Mouse (Mus musculus) heart, postnatal 14 days (tissue): ENCODE measurements around the gene Slc15a1. TPM values are rescaled to one million over a fixed set of nuclear protein-coding genes. Genes with fewer than 3 reads are reported as not detected.
"Not testable (repeated sequence)": the region's sequence is repeated elsewhere in the genome, so short reads cannot be mapped to it uniquely, and the experiment has no call there.

ENCODE experiments used
- DNase-seq, 2 experiments: peaks; one replicate each; pipeline ENCODE4 v3.0.0; 2021 to 2022
- intact Hi-C: fragments of 180-260 bp; cut with DNase I; formaldehyde crosslinking; loops from one replicate; pipeline ENCODE4 v1.15.1; 2025
- total RNA-seq, 2 experiments: library from RNA; stranded (reverse); gene quantifications; 2 replicates each; pipeline ENCODE4 v1.2.3; 2021

Slc15a1 gene
- total RNA-seq, 2 experiments from 2014 or later: not detected

DNA sequence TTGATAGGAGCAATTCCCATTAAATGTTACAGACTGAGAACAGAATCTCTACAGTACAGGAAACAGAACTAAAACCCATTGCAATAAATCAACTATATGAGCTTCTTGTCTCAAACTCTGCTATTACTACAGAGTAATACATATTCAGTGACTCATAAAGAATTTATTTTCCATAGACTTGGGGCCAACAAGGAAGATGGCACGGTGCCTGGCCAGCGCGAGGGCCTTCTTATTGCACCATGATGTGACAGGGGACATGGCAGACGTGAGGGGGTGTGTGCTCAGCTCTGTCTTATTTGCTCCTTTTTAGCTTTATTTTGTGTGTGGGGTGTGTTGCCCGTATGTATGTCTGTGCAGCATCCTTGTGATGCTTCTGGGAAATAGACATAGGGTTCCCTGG lies 87.5 kb downstream of the Slc15a1 start:
- DNase-seq: peak in 1 of 2 experiments; percentile 12
- intact Hi-C loops: no loop called here

DNA sequence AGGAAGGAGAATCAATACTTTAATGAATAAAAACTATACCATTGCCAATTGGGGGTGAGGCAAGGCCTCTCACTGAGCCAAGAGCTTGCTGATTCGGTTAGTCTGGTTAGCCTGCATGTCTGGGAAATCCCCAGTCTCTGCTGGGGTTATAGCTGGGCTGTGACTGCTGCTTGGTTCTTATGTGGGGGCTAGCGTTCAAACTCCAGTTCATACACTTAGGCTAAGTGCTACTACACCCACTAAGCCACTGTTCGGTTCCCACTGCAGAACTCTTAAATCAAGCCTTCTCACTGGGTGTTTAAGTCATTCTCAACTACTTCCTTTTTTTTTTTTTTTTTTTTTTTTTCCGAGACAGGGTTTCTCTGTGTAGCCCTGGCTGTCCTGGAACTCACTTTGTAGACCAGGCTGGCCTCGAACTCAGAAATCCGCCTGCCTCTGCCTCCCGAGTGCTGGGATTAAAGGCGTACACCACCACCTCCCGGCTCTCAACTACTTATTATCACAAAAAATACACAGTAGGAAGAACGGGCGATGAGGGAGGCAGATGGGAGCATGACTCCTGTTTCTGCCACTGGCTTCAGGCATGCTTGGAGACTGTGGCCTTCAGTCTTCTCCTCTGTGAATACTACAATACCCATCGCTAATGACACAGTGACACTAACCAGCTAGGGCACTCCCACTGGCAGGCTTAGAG lies 88.3 kb downstream of the Slc15a1 start:
- DNase-seq: no peak
- intact Hi-C loops: no loop called here

GRCm38 (mm10) chr14:121414635-121415241 lies 90.3 kb downstream of the Slc15a1 start:
- intact Hi-C loops: no loop called here
- DNase-seq: no peak

DNA sequence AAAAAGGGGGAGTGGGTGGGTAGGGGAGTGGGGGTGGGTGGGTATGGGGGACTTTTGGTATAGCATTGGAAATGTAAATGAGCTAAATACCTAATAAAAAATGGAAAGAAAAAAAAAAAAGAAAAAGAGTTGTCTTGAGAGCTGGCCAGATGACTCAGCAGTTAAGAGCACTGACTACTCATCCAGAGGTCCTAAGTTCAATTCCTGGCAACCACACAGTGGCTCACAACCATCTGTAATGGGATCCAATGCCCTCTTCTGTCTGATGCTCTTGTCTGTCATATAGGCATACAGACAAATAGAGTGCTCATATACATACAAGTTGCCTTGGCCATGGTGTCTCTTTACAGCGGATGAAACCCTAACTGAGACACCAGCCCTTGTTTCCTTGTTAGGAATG lies 91.3 kb downstream of the Slc15a1 start:
- DNase-seq, intact Hi-C loops: not testable (repeated sequence)

Other genes with a start within 250 kb of the Slc15a1 start
- 10 to 100 TPM; 68.0 to 69.3 TPM for gene Stk24, start 125.2 kb downstream of the Slc15a1 start, total RNA-seq